Mouse (Mus musculus) activated CD4-positive, CD25-positive, alpha-beta regulatory T cell (primary cell): ENCODE data around the gene P2ry6. TPM values are rescaled to one million over a fixed set of nuclear protein-coding genes. Genes with fewer than 3 reads are reported as not detected.

ENCODE experiments used
- polyA plus RNA-seq, 2 experiments: library from polyadenylated mRNA; unstranded; fragments of 100-300 nt; shearing (Covaris generic); gene quantifications; one replicate each; pipeline ENCODE4 v1.2.1; 2017

P2ry6 gene
- 1 to 10 TPM in 1 of 2 experiments, under 1 TPM in 1; 0.61 to 2.4 TPM for polyA plus RNA-seq

DNA sequence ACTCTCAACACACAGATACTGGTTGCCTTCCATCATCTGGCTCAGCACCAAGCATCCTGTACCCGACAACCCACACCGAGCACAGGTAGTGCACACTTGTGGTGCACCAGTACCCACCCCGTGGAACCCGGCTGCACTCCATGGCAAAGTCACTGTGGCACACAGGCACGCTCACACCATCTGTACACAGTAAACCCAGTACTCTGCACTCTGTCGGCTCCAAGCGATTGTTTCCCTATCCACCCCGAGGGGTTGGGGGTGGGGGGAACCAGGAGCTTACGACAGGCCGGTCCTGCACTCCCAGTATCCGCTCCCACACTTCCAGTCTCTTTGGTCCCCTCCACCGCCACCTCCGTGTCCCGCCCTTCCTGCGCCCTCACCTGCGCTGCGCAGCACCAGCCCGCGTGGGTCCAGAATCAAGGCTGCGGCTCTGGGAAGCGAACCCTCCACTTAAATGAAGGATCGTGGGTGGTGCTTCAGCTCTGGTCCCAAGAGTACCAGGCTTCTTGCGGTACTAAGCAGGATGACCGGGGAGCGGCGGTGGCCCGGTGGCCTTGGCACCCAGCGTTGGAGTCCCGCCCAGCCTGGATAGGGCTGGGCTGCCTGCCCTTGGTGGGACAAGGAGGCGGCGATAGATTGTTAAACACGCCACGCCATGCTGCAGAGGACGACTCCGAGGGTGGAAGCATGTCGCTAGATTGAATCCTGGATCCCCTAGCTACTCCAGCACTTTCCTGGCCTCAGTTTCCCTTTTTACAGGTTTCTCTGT is at the start of gene P2ry6:
Gene P2ry6, minus strand, starts transcription at position 515 of the 769 bp plus-strand sequence.

DNA sequence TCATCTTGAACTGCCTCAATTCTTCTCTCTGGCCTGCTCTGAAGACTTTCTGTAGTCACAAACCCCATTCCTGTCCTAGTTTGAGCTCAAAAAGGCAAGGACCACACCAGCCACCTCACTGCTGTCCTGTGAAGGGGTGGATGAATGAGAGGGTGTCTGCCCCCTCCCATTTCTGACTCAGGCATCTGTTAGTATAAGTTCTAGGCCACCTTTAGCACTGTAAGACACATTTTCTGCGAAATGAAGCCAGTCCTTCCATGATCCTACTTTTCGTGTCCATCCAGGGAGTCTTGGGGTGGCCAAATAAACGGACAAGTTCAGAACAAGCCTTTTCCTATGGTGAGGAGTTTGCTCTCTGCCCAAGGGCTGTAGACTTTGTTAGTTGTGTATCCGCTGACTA is 38.1 kb upstream of the P2ry6 start, which contains the start of gene P2ry2:
Gene P2ry2, minus strand, starts transcription at position 326 of the 400 bp plus-strand sequence.

DNA sequence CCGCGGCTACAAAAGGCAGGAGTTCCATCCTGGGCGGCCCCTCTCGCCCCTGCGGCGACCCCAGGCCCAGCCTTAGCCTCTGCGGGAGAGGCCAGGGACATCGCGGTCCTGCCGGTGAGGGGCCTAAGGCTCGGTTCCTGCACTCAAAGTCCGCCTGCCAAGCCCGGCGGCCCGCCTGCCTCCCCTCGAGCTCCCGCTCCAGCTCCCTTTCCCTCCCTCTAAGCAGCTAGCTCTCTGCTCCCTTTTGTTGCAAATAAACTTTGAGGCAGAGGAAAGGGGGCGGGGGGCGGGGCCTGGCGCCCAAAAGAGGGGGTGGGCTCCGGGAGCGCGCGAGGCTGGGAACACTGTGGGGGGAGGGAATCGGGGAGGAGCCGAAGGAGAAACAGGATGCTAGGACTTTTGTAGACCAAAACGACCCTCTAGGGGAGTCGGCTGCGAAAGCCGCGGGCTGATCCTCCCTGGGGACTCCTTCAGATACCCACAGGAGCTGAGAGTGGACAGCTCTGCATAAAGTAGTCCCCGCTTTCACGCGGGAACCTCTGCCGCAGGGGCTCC is 42.4 kb downstream of the P2ry6 start, which contains the start of gene Arhgef17:
Gene Arhgef17, minus strand, starts transcription at position 182 of the 555 bp plus-strand sequence.

Other genes with a start within 250 kb of the P2ry6 start
- gene Relt, start 111.2 kb downstream of the P2ry6 start, polyA plus RNA-seq = 10 to 100 TPM; 22.4 to 23.5 TPM
- under 1 TPM; 0.20 to 0.27 TPM for gene Arhgef17, start 42.5 kb downstream of the P2ry6 start, polyA plus RNA-seq
- not detected for gene P2ry2, start 38.2 kb upstream of the P2ry6 start, polyA plus RNA-seq
- 10 to 100 TPM; 36.4 to 53.6 TPM for gene Fchsd2, start 118.2 kb upstream of the P2ry6 start, polyA plus RNA-seq